Mouse (Mus musculus) layer of hippocampus, postnatal 10 days (tissue): ENCODE measurements at regions not wholly inside any gene's neighbourhood (a gene's known extent, or its start where the extent isn't known, plus 50 kb on each side); places are given as distances from the start of the nearest gene placed in this dataset.

ENCODE experiments used
- DNase-seq, 2 experiments: peaks; one replicate each; pipeline ENCODE4 v3.0.0; 2021; ENCODE audit warnings: low spot score in 2 of 2

- DNase-seq = no peak
Observed at GRCm38 (mm10) chr9:61765366-61765765, 149.0 kb downstream of the Rplp1 start.

DNA sequence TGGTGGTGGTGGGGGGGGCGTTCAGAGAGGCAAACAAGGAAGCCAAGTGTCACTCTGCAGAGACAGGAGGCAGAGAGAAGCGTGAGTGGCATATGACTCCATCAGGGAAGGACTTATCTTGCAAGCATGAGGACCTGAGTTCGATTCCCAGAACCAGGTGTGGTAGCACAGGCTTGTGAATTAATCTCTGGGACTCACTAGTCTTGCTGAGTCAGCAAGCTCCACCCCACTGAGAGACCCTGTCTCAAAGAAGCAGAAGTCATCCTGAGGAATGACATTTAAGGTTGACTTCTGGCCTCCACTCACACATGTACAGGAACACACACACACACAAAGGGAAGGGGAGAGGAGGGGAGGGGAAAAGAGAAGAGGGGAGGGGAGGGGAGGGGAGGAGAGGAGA lies 156.5 kb downstream of the Rplp1 start:
- DNase-seq = no peak

- peak; percentile 15 to 48 for DNase-seq
Observed at GRCm38 (mm10) chr9:61756801-61757342, 157.5 kb downstream of the Rplp1 start.

- DNase-seq = no peak
Observed at GRCm38 (mm10) chr9:61756224-61756800, 158.0 kb downstream of the Rplp1 start.

DNA sequence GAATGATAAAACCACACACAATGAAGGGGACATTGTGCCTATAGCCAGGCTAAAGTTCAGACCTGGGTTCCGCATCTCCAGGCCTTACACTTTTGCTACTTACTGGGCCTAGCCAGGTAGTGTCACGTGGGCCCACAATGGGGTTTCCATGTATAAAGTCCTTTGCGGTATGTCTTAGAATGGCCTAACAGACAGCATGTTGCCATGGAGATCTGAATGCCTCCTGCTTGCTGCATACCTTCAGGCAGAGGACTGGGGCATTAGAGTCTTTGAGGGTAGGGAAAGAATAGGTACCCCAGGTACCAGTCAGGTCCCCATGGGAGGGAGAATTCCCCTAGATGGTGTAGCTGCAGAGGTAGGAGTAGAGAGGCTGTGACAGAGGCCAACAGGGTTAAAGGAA lies 159.0 kb downstream of the Rplp1 start:
- DNase-seq = no peak

GRCm38 (mm10) chr9:61753795-61754194 lies 160.5 kb downstream of the Rplp1 start:
- peak in 1 of 2 experiments; percentile 34 for DNase-seq

- no peak for DNase-seq
Observed at GRCm38 (mm10) chr9:61749201-61749600, 165.1 kb downstream of the Rplp1 start.

DNA sequence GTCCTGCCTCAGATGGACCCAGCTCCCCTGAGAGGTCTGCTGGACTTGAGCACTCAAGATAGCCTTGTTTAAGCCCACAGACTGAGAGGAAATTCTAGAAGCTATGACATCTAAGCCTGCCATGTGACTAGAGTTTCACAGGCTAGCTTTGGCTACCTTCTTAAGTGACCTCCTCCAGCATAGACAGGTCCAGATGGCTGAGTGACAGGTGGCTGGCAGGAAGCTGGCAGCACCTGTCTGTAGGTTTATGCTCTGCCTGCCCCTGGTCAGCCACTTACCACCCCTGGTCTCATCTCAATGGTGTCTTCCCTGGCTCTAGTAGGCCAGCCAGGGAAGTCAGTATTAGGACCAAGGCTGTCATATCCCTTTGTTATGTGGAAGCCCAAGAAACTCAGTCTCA lies 165.9 kb downstream of the Rplp1 start:
- DNase-seq = no peak

DNA sequence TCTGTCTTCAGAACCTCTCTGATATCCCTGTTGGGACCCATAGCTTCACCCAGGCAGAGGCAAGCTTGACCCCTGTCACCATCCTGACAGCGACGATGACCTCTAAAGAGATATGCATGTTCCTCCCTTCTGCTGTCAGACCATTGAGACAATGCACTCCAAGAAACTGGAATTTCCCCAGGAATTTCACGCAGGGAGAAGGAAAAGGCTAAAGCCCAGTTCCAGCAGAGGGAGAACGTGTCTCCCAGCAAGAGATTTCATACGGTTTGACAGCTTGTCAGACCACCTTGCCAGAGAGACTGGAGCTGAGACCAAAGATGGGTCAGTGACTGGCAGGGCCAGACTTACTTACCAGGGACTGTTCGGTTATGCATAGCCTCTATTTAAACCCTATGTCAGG lies 167.9 kb downstream of the Rplp1 start:
- no peak for DNase-seq

DNA sequence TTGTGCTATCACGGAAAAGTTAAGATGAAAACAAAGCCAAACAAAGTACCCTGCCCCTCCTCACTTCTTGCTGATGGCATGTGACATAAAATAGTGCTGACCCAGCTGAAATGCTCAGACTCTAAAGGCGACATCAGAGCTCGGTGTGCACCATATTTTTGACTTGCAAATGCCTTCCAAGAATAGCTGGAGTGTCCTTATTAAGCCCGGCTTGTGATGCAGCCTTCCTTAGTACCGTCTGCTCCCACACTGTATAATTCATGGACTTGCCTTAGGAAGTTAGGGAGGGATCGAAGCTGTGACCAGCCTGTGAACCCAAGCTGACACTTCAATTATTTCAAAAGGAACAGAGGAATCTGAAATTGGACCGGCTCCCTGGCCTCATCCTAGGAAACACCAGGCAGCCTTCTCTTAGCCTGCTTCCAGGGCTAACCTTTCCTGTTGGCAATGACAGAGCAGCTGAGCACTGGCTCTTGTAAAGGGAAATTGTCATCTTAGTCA lies 169.0 kb downstream of the Rplp1 start:
- DNase-seq = no peak

- DNase-seq = no peak
Observed at GRCm38 (mm10) chr9:61733540-61733939, 180.8 kb downstream of the Rplp1 start.

- no peak for DNase-seq
Observed at GRCm38 (mm10) chr9:61732747-61733146, 181.6 kb downstream of the Rplp1 start.

GRCm38 (mm10) chr9:61728115-61728514 lies 186.2 kb downstream of the Rplp1 start:
- no peak for DNase-seq

- no peak for DNase-seq
Observed at GRCm38 (mm10) chr9:61727651-61728050, 186.7 kb downstream of the Rplp1 start.

DNA sequence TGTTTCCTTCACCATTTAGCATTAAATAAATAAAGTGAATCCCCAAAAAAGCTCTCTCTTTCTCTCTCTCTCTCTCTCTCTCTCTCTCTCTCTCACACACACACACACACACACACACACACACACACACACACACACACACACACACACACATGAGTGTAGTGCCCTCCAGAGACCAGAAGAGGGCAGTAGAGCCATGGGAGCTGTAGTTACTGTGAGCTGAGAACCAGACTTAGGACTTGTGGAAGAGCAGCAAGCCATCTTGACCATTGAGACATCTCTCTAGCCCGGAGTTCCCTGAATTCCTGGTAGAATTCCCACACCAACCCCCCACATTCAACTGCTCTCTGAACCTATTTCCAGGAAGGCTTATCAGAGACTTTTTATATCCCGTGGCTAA lies 190.3 kb downstream of the Rplp1 start:
- DNase-seq = no peak

- DNase-seq = peak in 1 of 2 experiments; percentile 16
Observed at GRCm38 (mm10) chr9:61723021-61723581, 191.2 kb downstream of the Rplp1 start.

- DNase-seq = no peak
Observed at GRCm38 (mm10) chr9:61721851-61722250, 192.5 kb downstream of the Rplp1 start.

GRCm38 (mm10) chr9:61721071-61721470 lies 193.3 kb downstream of the Rplp1 start:
- no peak for DNase-seq

- no peak for DNase-seq
Observed at GRCm38 (mm10) chr9:61720206-61720605, 194.1 kb downstream of the Rplp1 start.

- DNase-seq = no peak
Observed at GRCm38 (mm10) chr9:61716751-61717150, 197.6 kb downstream of the Rplp1 start.

GRCm38 (mm10) chr9:61714331-61715035 lies 199.9 kb downstream of the Rplp1 start:
- DNase-seq = no peak

DNA sequence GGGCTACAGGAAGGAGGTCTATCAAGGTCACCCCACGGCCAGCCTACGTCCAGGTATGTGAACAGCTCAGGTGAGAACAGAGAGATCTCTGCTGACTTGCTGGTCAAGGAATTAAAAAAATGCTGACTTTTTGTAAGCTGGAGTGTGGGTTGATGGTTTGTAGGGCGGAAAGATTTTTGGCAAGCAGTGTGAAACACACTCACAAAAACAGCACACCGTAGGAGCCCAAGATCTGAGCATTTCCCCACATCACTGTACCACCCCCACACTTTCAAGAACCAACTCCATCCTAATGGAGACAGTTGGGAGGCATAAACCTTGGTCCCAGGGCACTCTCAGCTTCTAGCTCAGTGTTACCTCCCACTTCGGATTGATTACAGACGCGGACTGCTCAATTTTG lies 200.5 kb downstream of the Rplp1 start:
- DNase-seq = no peak
